Mouse (Mus musculus): ENCODE results near the gene Spns3. TPM values are rescaled to one million over a fixed set of nuclear protein-coding genes. Genes with fewer than 3 reads are reported as not detected.
"Not testable (repeated sequence)": the region's sequence is repeated elsewhere in the genome, so short reads cannot be mapped to it uniquely, and the experiment has no call there.

Spns3 gene
- total and polyA plus RNA-seq, 2 experiments from 2014 or later: 0.04 TPM; not detected in 1

- TF ChIP-seq EP300 (IDR thresholded peaks at IDR 0.05; ENCODE audit: low read depth) (no peak), CTCF (IDR thresholded peaks at IDR 0.05; ENCODE audit: low read depth) (no peak)
- no peak overlapping the region for H3K27ac ChIP-seq (ENCODE audit: low read depth)
- ATAC-seq (ENCODE audit: insufficient read depth, low read depth): no peak
- H3K4me3 ChIP-seq (ENCODE audit: low read depth, low read length): no peak overlapping the region
- H3K4me2 ChIP-seq (ENCODE audit: low read depth, low read length): no peak overlapping the region
- no peak overlapping the region for H3K9ac ChIP-seq (replicated peaks; ENCODE audit: low read depth, low read length)
- H3K9me3 ChIP-seq (replicated peaks; ENCODE audit: control insufficient read depth, low read length): no peaks in the 10 kb centered on the region
- no peaks in the 10 kb centered on the region for H3K36me3 ChIP-seq (replicated peaks; ENCODE audit: control insufficient read depth, insufficient read depth, low read length)
- H3K27me3 ChIP-seq (ENCODE audit: control insufficient read depth, insufficient read depth, low read length): no peaks in the 10 kb centered on the region
- DNase-seq (ENCODE audit: low spot score): no peak
- 77% methylated on average over 4 of the region's 4 CpGs for WGBS
- H3K4me1 ChIP-seq (ENCODE audit: control insufficient read depth, insufficient read depth): no peaks in the 10 kb centered on the region
Observed at GRCm38 (mm10) chr11:72556470-72556869, 6.2 kb upstream of the Spns3 start.

DNA sequence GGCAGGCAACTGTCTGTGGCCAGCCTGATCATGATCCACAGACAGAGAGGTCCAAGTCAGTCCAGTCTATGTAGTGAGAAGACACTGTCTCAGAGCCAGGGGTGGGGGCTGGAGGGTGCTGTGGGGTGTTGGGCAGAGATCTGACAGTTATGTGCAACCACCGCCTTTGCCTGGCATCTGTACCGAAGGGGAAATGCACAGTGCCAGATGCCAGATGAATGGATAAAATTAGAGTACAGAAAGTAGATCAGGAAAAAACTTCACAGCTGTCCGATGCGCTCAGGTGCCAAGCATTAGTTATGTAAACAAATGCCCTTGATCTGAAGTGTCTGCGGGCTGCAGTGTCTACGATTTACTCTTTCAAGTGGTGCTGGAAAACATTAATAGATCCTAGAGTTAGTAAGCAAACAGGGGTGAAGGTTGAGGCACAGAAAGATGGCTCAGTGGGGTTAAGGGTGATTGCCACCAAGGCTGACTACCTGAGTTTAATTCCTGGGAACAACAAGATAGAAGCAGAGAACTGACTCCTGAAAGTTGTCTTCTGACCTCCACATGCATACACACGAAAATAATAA is 1.3 kb upstream of the Spns3 start:
- no peak for ATAC-seq (ENCODE audit: insufficient read depth, low read depth)
- Histone ChIP-seq H3K36me3 (replicated peaks; ENCODE audit: control insufficient read depth, insufficient read depth, low read length) (no peaks in the 10 kb centered on the region), H3K4me2 (ENCODE audit: low read depth, low read length) (no peak overlapping the region), H3K9me3 (replicated peaks; ENCODE audit: control insufficient read depth, low read length) (no peaks in the 10 kb centered on the region), H3K27ac (ENCODE audit: low read depth) (no peak overlapping the region), H3K27me3 (ENCODE audit: control insufficient read depth, insufficient read depth, low read length) (no peaks in the 10 kb centered on the region), H3K9ac (replicated peaks; ENCODE audit: low read depth, low read length) (no peak overlapping the region), H3K4me1 (ENCODE audit: control insufficient read depth, insufficient read depth) (no peaks in the 10 kb centered on the region), H3K4me3 (ENCODE audit: low read depth, low read length) (no peak overlapping the region)
- TF ChIP-seq EP300 (IDR thresholded peaks at IDR 0.05; ENCODE audit: low read depth): no peak
- TF ChIP-seq CTCF (IDR thresholded peaks at IDR 0.05; ENCODE audit: low read depth): no peak
- WGBS: 66% methylated on average over 7 of the region's 7 CpGs
- no peak for DNase-seq (ENCODE audit: low spot score)

GRCm38 (mm10) chr11:72547181-72547580 is 3.1 kb downstream of the Spns3 start:
- no peaks in the 10 kb centered on the region for H3K4me1 ChIP-seq (ENCODE audit: control insufficient read depth, insufficient read depth)
- TF ChIP-seq EP300 (IDR thresholded peaks at IDR 0.05; ENCODE audit: low read depth) (no peak), CTCF (IDR thresholded peaks at IDR 0.05; ENCODE audit: low read depth) (no peak)
- no peak overlapping the region for H3K27ac ChIP-seq (ENCODE audit: low read depth)
- no peak overlapping the region for H3K4me3 ChIP-seq (ENCODE audit: low read depth, low read length)
- H3K36me3 ChIP-seq (replicated peaks; ENCODE audit: control insufficient read depth, insufficient read depth, low read length): no peaks in the 10 kb centered on the region
- 57% methylated on average over 3 of the region's 3 CpGs for WGBS
- no peaks in the 10 kb centered on the region for H3K9me3 ChIP-seq (replicated peaks; ENCODE audit: control insufficient read depth, low read length)
- H3K9ac ChIP-seq (replicated peaks; ENCODE audit: low read depth, low read length): no peak overlapping the region
- no peak for DNase-seq (ENCODE audit: low spot score)
- no peaks in the 10 kb centered on the region for H3K27me3 ChIP-seq (ENCODE audit: control insufficient read depth, insufficient read depth, low read length)
- ATAC-seq (ENCODE audit: insufficient read depth, low read depth): no peak
- H3K4me2 ChIP-seq (ENCODE audit: low read depth, low read length): no peak overlapping the region

DNA sequence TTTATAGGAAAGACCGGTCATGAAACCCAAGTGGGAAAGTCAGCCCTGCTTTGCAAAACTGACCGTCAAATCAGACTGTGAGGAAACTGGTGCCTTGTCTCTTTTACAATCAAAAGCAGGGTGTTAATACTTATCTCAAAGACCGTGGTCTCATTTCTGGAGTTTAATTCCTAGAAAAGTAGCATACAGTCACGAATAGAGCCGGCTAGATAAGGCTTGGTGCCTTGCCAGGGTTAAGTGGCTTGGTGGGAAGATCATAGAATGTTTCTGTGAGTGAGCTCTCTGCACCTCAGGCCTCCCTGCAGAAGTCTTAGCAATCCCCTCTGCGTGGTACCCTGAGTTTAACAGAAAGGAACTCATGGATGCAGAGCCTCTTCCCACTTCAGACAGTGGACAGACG is 5.6 kb downstream of the Spns3 start:
- DNase-seq (ENCODE audit: low spot score) (no peak), ATAC-seq (ENCODE audit: insufficient read depth, low read depth) (no peak)
- H3K36me3 ChIP-seq (replicated peaks; ENCODE audit: control insufficient read depth, insufficient read depth, low read length): no peaks in the 10 kb centered on the region
- 37% methylated on average over 7 of the region's 7 CpGs for WGBS
- no peak overlapping the region for H3K4me3 ChIP-seq (ENCODE audit: low read depth, low read length)
- H3K4me1 ChIP-seq (ENCODE audit: control insufficient read depth, insufficient read depth): no peaks in the 10 kb centered on the region
- no peak for TF ChIP-seq EP300 (IDR thresholded peaks at IDR 0.05; ENCODE audit: low read depth)
- no peak for TF ChIP-seq CTCF (IDR thresholded peaks at IDR 0.05; ENCODE audit: low read depth)
- H3K4me2 ChIP-seq (ENCODE audit: low read depth, low read length): no peak overlapping the region
- H3K27ac ChIP-seq (ENCODE audit: low read depth): no peak overlapping the region
- H3K9ac ChIP-seq (replicated peaks; ENCODE audit: low read depth, low read length): no peak overlapping the region
- no peaks in the 10 kb centered on the region for H3K9me3 ChIP-seq (replicated peaks; ENCODE audit: control insufficient read depth, low read length)
- H3K27me3 ChIP-seq (ENCODE audit: control insufficient read depth, insufficient read depth, low read length): no peaks in the 10 kb centered on the region

- H3K27ac ChIP-seq (ENCODE audit: low read depth); H3K4me2 ChIP-seq (ENCODE audit: low read depth, low read length): not testable (repeated sequence)
Observed at GRCm38 (mm10) chr11:72543692-72544091, 6.6 kb downstream of the Spns3 start.

DNA sequence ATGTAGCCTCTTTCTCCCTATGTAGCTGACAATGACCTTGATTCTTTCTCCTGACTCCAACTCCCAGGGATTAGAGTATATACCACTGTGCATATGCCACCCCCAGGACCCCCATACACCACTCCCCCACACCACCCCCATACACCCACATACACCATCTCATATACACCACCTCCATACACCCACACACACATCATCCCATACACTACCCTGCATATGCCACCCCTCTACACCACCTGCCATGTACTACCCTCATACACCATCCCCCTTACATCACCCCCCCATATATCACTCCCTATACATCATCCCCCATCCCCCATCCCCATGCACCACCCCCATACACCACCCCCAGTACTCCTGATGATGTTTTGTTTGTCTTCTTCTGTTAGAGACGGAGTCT is 7.7 kb downstream of the Spns3 start:
- DNase-seq (ENCODE audit: low spot score) (no peak), ATAC-seq (ENCODE audit: insufficient read depth, low read depth) (no peak)
- H3K36me3 ChIP-seq (replicated peaks; ENCODE audit: control insufficient read depth, insufficient read depth, low read length): no peaks in the 10 kb centered on the region
- H3K9me3 ChIP-seq (replicated peaks; ENCODE audit: control insufficient read depth, low read length): no peaks in the 10 kb centered on the region
- H3K4me3 ChIP-seq (ENCODE audit: low read depth, low read length): no peak overlapping the region
- H3K27ac ChIP-seq (ENCODE audit: low read depth): no peak overlapping the region
- no peak overlapping the region for H3K9ac ChIP-seq (replicated peaks; ENCODE audit: low read depth, low read length)
- H3K27me3 ChIP-seq (ENCODE audit: control insufficient read depth, insufficient read depth, low read length): no peaks in the 10 kb centered on the region
- no peaks in the 10 kb centered on the region for H3K4me1 ChIP-seq (ENCODE audit: control insufficient read depth, insufficient read depth)
- 86% methylated on average over 1 of the region's 1 CpGs for WGBS
- no peak overlapping the region for H3K4me2 ChIP-seq (ENCODE audit: low read depth, low read length)
- TF ChIP-seq CTCF (IDR thresholded peaks at IDR 0.05; ENCODE audit: low read depth) (no peak), EP300 (IDR thresholded peaks at IDR 0.05; ENCODE audit: low read depth) (no peak)

More at GRCm38 (mm10) chr11:72543692-72544091, 6.6 kb downstream of the Spns3 start:
- ATAC-seq (ENCODE audit: insufficient read depth, low read depth); H3K4me1 ChIP-seq (ENCODE audit: control insufficient read depth, insufficient read depth); H3K4me3 ChIP-seq (ENCODE audit: low read depth, low read length); H3K27me3 ChIP-seq (ENCODE audit: control insufficient read depth, insufficient read depth, low read length); H3K9me3 ChIP-seq (replicated peaks; ENCODE audit: control insufficient read depth, low read length); H3K36me3 ChIP-seq (replicated peaks; ENCODE audit: control insufficient read depth, insufficient read depth, low read length); H3K9ac ChIP-seq (replicated peaks; ENCODE audit: low read depth, low read length); DNase-seq (ENCODE audit: low spot score): not testable (repeated sequence)
- 94% methylated on average over 1 of the region's 1 CpGs for WGBS

Data from heart, postnatal 0 days (tissue).